ENCODE assay signal across 10 mouse cellular contexts in the genomic region with DNA sequence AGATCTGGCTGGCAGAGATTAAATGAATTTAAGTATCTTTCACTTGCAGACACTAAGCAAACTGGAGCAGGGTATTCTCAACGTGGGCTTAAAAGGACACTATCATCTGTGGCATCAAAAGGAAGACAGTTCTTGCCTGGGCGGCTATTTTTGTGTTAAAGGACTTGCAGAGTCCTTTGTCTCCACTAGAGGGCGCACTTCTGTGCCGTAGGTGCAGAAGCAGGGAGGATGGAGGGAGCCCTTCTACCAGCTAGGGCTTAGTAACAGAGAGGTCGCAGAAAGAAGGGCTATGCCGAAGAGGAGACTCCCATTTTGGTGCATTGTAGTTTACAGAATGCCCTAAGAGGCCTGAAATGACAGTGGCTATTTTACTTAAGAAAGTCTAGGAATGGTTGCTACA.
DNase-seq lines count a peak whose midpoint lies in the region; ATAC-seq and TF ChIP-seq lines count a peak whose summit lies in the region.
"Had no signal": no experiment of that assay in that cellular context is flagged by ENCODE, and none has a peak within 500 bp of the region (broad histone marks: within the 10 kb centered on the region; RNA-seq: fewer than 3 reads in every experiment).

No protein-coding gene starts in this region.

- intact Hi-C loops in gastrocnemius, adult 2 months (cut with DNase I), result no loop called here

- ATAC-seq in activated CD4-positive, CD25-positive, alpha-beta regulatory T cell, adult 4 months, result no peak

- H3K27ac ChIP-seq in gastrocnemius, adult 2 months, result no peak overlapping the region
- H3K27ac ChIP-seq: heart, embryonic 15.5 days; midbrain, embryonic 12.5 days had no signal

- no peak overlapping the region for H3K4me3 ChIP-seq in gastrocnemius, adult 2 months
- H3K4me3 ChIP-seq: heart, embryonic 15.5 days; midbrain, embryonic 12.5 days had no signal

- TF ChIP-seq CTCF in gastrocnemius, adult 2 months (IDR thresholded peaks at IDR 0.05), result peak; percentile 95

- peak; percentile 29 for DNase-seq in gastrocnemius, adult 2 months
- DNase-seq in gastrocnemius, postnatal 25 days, result no peak
- peak; percentile 23 for DNase-seq in ovary, postnatal 14 days (ENCODE audit: low spot score)
- no peak for DNase-seq in ovary, postnatal 10 days (ENCODE audit: low spot score)
- DNase-seq in cerebellum, adult 9-11 months, result peak; percentile 64
- peak; percentile 53 to 62 for DNase-seq in layer of hippocampus, postnatal 10 days (ENCODE audit: low spot score in 2 of 2)
- DNase-seq in retina, embryonic 14.5 days (ENCODE audit: low spot score), result peak; percentile 67

Comparison
In these comparisons a context has a peak if more than half of its experiments do, and no peak if none do; other contexts are left out.
1. DNase-seq: peak in gastrocnemius, adult 2 months (single experiment), ovary, postnatal 14 days (single experiment), cerebellum, adult 9-11 months (single experiment), layer of hippocampus, postnatal 10 days (2 of 2) and retina, embryonic 14.5 days (single experiment); none in gastrocnemius, postnatal 25 days (single experiment) and ovary, postnatal 10 days (single experiment).